In the genomic region with DNA sequence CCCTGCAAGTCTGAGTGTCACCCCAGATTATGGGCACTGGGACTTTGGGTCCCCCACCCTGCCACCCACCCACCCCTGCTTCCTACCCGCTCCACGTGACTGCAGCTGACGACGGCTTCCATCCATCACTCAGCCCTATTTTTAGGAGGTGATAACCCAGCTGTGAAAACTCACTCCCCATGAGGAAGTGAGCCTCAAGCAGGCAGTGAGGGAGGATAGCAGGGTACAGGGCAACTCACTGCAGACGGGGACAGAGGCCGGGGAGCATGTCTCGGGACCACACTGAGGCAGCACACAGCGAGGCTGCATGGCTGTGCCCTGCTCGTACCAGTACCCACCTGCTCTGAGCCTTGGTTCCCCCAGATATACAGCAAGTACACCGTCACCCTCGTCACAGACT, we compare ENCODE assay signal across 21 mouse cellular contexts. TPM values are rescaled to one million over a fixed set of nuclear protein-coding genes. Genes with fewer than 3 reads are reported as not detected.
DNase-seq lines count a peak whose midpoint lies in the region; ATAC-seq lines count a peak whose summit lies in the region.
"Had no signal": no experiment of that assay in that cellular context is flagged by ENCODE, and none has a peak within 500 bp of the region (broad histone marks: within the 10 kb centered on the region; RNA-seq: fewer than 3 reads in every experiment).

No protein-coding gene starts in this region.

- H3K27me3 ChIP-seq in heart, embryonic 14.5 days (ENCODE audit: control insufficient read depth, insufficient read depth, low read length) = no peaks in the 10 kb centered on the region
- peaks cover 82% of the 10 kb centered on the region for H3K27me3 ChIP-seq in megakaryocyte, embryonic 14.5 days (replicated peaks)
- H3K27me3 ChIP-seq: embryonic facial prominence, embryonic 15.5 days; Patski had no signal

- intact Hi-C loops in heart, postnatal 36 days (cut with DNase I) = no loop called here

- DNase-seq in heart, postnatal 36 days = no peak
- DNase-seq in B cell, adult 2 months = peak; percentile 35 to 40
- no peak for DNase-seq in kidney, postnatal 4 days
- DNase-seq in left cerebral cortex, adult 11 months (ENCODE audit: low spot score) = no peak
- DNase-seq: adrenal gland, postnatal 10 days; cerebellum, adult 11 months; cerebellum, postnatal 10 days; gastrocnemius, postnatal 36 days; liver; lung, postnatal 14 days; right cerebral cortex, postnatal 25 days; thymus, adult 2 months had no signal

- no peak overlapping the region for H3K4me3 ChIP-seq in heart, embryonic 14.5 days (ENCODE audit: control insufficient read depth in 1 of 2, insufficient read depth in 1 of 2, low read depth in 1 of 2, low read length in 2 of 2)
- peak overlapping the region; percentile 86 for H3K4me3 ChIP-seq in megakaryocyte, embryonic 14.5 days (replicated peaks)
- H3K4me3 ChIP-seq: embryonic facial prominence, embryonic 15.5 days had no signal

- H3K9ac ChIP-seq in heart, embryonic 14.5 days (ENCODE audit: low read length) = peak overlapping the region; percentile 28; the same call in 1 of the 2 replicates
- H3K9ac ChIP-seq: embryonic facial prominence, embryonic 15.5 days had no signal

- peak overlapping the region; percentile 13 to 25; a peak in 2 of 4 replicates for H3K27ac ChIP-seq in heart, embryonic 14.5 days (replicated peaks in 1 of 2; ENCODE audit: control insufficient read depth in 1 of 2, insufficient read depth in 1 of 2, low read depth in 2 of 2, low read length in 2 of 2)
- H3K27ac ChIP-seq: embryonic facial prominence, embryonic 15.5 days; kidney, postnatal 0 days had no signal

- 25% methylated on average over 11 of the region's 11 CpGs for whole genome bisulfite sequencing in heart, embryonic 14.5 days

- H3K4me2 ChIP-seq in heart, embryonic 14.5 days (ENCODE audit: low read length) = no peak overlapping the region
- H3K4me2 ChIP-seq: embryonic facial prominence, embryonic 15.5 days had no signal

- H3K36me3 ChIP-seq in heart, embryonic 14.5 days (ENCODE audit: control insufficient read depth, insufficient read depth, low read length) = no peaks in the 10 kb centered on the region
- no peaks in the 10 kb centered on the region for H3K36me3 ChIP-seq in megakaryocyte, embryonic 14.5 days (replicated peaks; ENCODE audit: low read length)
- H3K36me3 ChIP-seq: embryonic facial prominence, embryonic 15.5 days had no signal

- peaks cover 36 to 46% of the 10 kb centered on the region in 2 experiments for H3K4me1 ChIP-seq in heart, embryonic 14.5 days (ENCODE audit: control insufficient read depth in 2 of 2, insufficient read depth in 2 of 2, low read length in 2 of 2)
- H3K4me1 ChIP-seq in megakaryocyte, embryonic 14.5 days = peaks cover 38% of the 10 kb centered on the region

- no peaks in the 10 kb centered on the region for H3K9me3 ChIP-seq in heart, embryonic 14.5 days (ENCODE audit: control insufficient read depth, low read length)
- no peaks in the 10 kb centered on the region for H3K9me3 ChIP-seq in megakaryocyte, embryonic 14.5 days
- H3K9me3 ChIP-seq: embryonic facial prominence, embryonic 15.5 days had no signal

- peak; percentile 10; the same call in 1 of the 2 replicates for ATAC-seq in heart, embryonic 14.5 days (ENCODE audit: insufficient number of reproducible peaks, insufficient read depth, low FRiP score, low read depth)
- ATAC-seq in common myeloid progenitor, adult 5-6 weeks (replicated peaks; ENCODE audit: low read depth, poor library complexity, severe bottlenecking) = peak; percentile 49
- ATAC-seq: forebrain, embryonic 16.5 days; hindbrain, embryonic 16.5 days; intestine, embryonic 16.5 days; Patski had no signal

RNA-seq across cellular contexts. Expression of a gene that starts 24.8 kb away (rescaled TPM):
- polyA plus RNA-seq in heart, embryonic 14.5 days (2014; fragmentation: Nextera tagmentation; extraction: Ambion mirVana) = 1.4 and 1.5 TPM in 2 replicates
- total RNA-seq in heart, postnatal 36 days (2021) = under 1 TPM; 0.84 to 1.00 TPM
- total RNA-seq in common myeloid progenitor, adult 5-6 weeks (2017) = not detected in 2 replicates
- polyA plus RNA-seq in megakaryocyte, embryonic 14.5 days (2012; ENCODE audit: insufficient read depth, low replicate concordance) = not detected in 2 replicates

Comparison
In these comparisons a context has a peak if more than half of its experiments do, and no peak if none do; other contexts are left out.
1. DNase-seq: peak in B cell, adult 2 months (2 of 2); none in heart, postnatal 36 days (0 of 2), kidney, postnatal 4 days (0 of 2) and left cerebral cortex, adult 11 months (single experiment).